Mouse (Mus musculus): ENCODE results near the gene Cdsn. TPM values are rescaled to one million over a fixed set of nuclear protein-coding genes. Genes with fewer than 3 reads are reported as not detected.

The Cdsn gene
- polyA plus RNA-seq, 1 experiment from 2014 or later = 106 TPM

- ATAC-seq (ENCODE audit: low FRiP score, low TSS enrichment) = no peak
- Histone ChIP-seq H3K4me3 (ENCODE audit: low read depth, low read length) (no peak overlapping the region), H3K27ac (replicated peaks) (no peak overlapping the region), H3K4me2 (replicated peaks; ENCODE audit: low read depth) (no peak overlapping the region), H3K36me3 (ENCODE audit: control insufficient read depth, insufficient read depth, low read length) (no peaks in the 10 kb centered on the region), H3K4me1 (replicated peaks; ENCODE audit: control insufficient read depth, insufficient read depth) (no peaks in the 10 kb centered on the region), H3K9me3 (ENCODE audit: control insufficient read depth, low read length) (no peaks in the 10 kb centered on the region), H3K9ac (ENCODE audit: low read length) (no peak overlapping the region), H3K27me3 (ENCODE audit: control insufficient read depth, insufficient read depth, low read length) (no peaks in the 10 kb centered on the region)
- TF ChIP-seq EP300 (optimal IDR thresholded peaks at IDR 0.05) (no peak), CTCF (IDR thresholded peaks at IDR 0.05; ENCODE audit: low read depth) (no peak)
- no peak for DNase-seq (ENCODE audit: low spot score)
- WGBS = 51% methylated on average over 10 of the region's 10 CpGs
Observed at GRCm38 (mm10) chr17:35539540-35539939, 12.4 kb upstream of the Cdsn start.

DNA sequence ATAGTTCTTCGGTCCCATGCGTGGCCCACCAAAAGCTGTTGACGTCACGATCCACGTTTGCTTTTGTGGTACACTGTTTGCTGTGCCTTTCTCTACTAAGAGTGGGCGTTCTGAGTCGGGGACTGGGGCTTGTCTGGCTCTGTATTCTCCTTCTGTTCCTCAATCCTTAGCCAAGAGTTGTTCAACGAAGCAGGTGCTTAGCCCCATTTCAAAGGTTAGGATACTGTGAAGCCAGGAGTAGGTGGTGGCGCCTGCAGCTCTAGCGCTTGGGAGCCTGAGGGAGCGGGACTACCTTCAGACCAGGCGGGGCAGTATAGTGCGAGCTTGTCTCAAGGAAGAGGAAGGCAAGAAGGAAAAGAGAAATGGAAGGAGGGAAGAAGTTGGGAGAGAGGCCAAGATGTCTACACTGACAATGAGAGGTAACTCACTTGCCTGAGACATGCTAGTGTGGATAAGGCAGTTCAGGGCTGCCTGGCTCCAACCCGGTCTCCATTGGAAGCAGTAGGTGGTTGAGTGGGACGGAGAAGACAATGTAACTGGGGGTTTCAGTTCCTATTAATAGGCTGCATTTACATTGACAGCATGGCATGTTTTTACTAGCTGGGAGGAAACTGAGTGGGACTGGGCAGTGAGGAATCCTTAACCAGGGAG lies 9.0 kb upstream of the Cdsn start:
- Histone ChIP-seq H3K9ac (ENCODE audit: low read length) (no peak overlapping the region), H3K27ac (replicated peaks) (0 out of 2 replicates have a peak overlapping the region, but pooled peaks have one; percentile 8), H3K9me3 (ENCODE audit: control insufficient read depth, low read length) (no peaks in the 10 kb centered on the region), H3K4me1 (replicated peaks; ENCODE audit: control insufficient read depth, insufficient read depth) (no peaks in the 10 kb centered on the region), H3K27me3 (ENCODE audit: control insufficient read depth, insufficient read depth, low read length) (no peaks in the 10 kb centered on the region), H3K36me3 (ENCODE audit: control insufficient read depth, insufficient read depth, low read length) (no peaks in the 10 kb centered on the region), H3K4me2 (replicated peaks; ENCODE audit: low read depth) (no peak overlapping the region), H3K4me3 (ENCODE audit: low read depth, low read length) (no peak overlapping the region)
- WGBS = 75% methylated on average over 15 of the region's 15 CpGs
- TF ChIP-seq CTCF (IDR thresholded peaks at IDR 0.05; ENCODE audit: low read depth) (no peak), EP300 (optimal IDR thresholded peaks at IDR 0.05) (no peak)
- no peak for ATAC-seq (ENCODE audit: low FRiP score, low TSS enrichment)
- no peak for DNase-seq (ENCODE audit: low spot score)

- ATAC-seq (ENCODE audit: low FRiP score, low TSS enrichment) (no peak), DNase-seq (ENCODE audit: low spot score) (no peak)
- 51% methylated on average over 14 of the region's 14 CpGs for WGBS
- Histone ChIP-seq H3K27me3 (ENCODE audit: control insufficient read depth, insufficient read depth, low read length) (no peaks in the 10 kb centered on the region), H3K9me3 (ENCODE audit: control insufficient read depth, low read length) (no peaks in the 10 kb centered on the region), H3K4me3 (ENCODE audit: low read depth, low read length) (no peak overlapping the region), H3K27ac (replicated peaks) (no peak overlapping the region), H3K4me1 (replicated peaks; ENCODE audit: control insufficient read depth, insufficient read depth) (no peaks in the 10 kb centered on the region), H3K36me3 (ENCODE audit: control insufficient read depth, insufficient read depth, low read length) (no peaks in the 10 kb centered on the region), H3K9ac (ENCODE audit: low read length) (no peak overlapping the region), H3K4me2 (replicated peaks; ENCODE audit: low read depth) (no peak overlapping the region)
- no peak for TF ChIP-seq EP300 (optimal IDR thresholded peaks at IDR 0.05)
- TF ChIP-seq CTCF (IDR thresholded peaks at IDR 0.05; ENCODE audit: low read depth) = no peak
Observed at GRCm38 (mm10) chr17:35543412-35543861, 8.5 kb upstream of the Cdsn start.

DNA sequence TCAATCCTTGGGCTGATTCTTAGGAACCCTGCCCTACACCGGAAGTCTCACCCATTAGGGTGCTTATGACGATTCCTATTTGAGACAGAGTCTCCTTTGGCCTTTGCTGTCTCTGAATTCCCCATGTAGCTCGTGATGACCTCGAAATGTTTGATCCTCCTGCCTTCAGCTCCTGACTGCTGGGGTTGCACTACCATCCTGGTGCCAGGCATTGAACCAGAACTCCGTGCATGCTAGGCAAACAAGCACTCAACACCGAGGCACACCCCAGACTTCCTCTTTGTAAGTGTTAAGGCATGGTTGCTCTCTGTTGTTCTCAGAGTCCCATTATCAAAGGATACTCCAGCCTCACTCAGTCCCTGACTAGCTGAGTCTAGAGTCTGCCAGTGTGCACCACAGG lies 7.9 kb upstream of the Cdsn start:
- Histone ChIP-seq H3K4me1 (replicated peaks; ENCODE audit: control insufficient read depth, insufficient read depth) (no peaks in the 10 kb centered on the region), H3K36me3 (ENCODE audit: control insufficient read depth, insufficient read depth, low read length) (no peaks in the 10 kb centered on the region), H3K4me3 (ENCODE audit: low read depth, low read length) (no peak overlapping the region), H3K4me2 (replicated peaks; ENCODE audit: low read depth) (no peak overlapping the region), H3K27ac (replicated peaks) (no peak overlapping the region), H3K9me3 (ENCODE audit: control insufficient read depth, low read length) (no peaks in the 10 kb centered on the region), H3K27me3 (ENCODE audit: control insufficient read depth, insufficient read depth, low read length) (no peaks in the 10 kb centered on the region), H3K9ac (ENCODE audit: low read length) (no peak overlapping the region)
- DNase-seq (ENCODE audit: low spot score) = no peak
- TF ChIP-seq CTCF (IDR thresholded peaks at IDR 0.05; ENCODE audit: low read depth) (no peak), EP300 (optimal IDR thresholded peaks at IDR 0.05) (no peak)
- 61% methylated on average over 6 of the region's 6 CpGs for WGBS
- ATAC-seq (ENCODE audit: low FRiP score, low TSS enrichment) = no peak

- peak; percentile 58 for DNase-seq (ENCODE audit: low spot score)
- Histone ChIP-seq H3K4me2 (replicated peaks; ENCODE audit: low read depth) (no peak overlapping the region), H3K36me3 (ENCODE audit: control insufficient read depth, insufficient read depth, low read length) (no peaks in the 10 kb centered on the region), H3K9me3 (ENCODE audit: control insufficient read depth, low read length) (no peaks in the 10 kb centered on the region), H3K4me3 (ENCODE audit: low read depth, low read length) (no peak overlapping the region), H3K4me1 (replicated peaks; ENCODE audit: control insufficient read depth, insufficient read depth) (no peaks in the 10 kb centered on the region), H3K9ac (ENCODE audit: low read length) (no peak overlapping the region), H3K27me3 (ENCODE audit: control insufficient read depth, insufficient read depth, low read length) (no peaks in the 10 kb centered on the region), H3K27ac (replicated peaks) (no peak overlapping the region)
- WGBS = 34% methylated on average over 6 of the region's 6 CpGs
- ATAC-seq (ENCODE audit: low FRiP score, low TSS enrichment) = 0 out of 2 replicates have a peak, but pooled peaks have one; percentile 27
- no peak for TF ChIP-seq EP300 (optimal IDR thresholded peaks at IDR 0.05)
- TF ChIP-seq CTCF (IDR thresholded peaks at IDR 0.05; ENCODE audit: low read depth) = peak; percentile 87
Observed at GRCm38 (mm10) chr17:35544680-35545079, 7.2 kb upstream of the Cdsn start.

DNA sequence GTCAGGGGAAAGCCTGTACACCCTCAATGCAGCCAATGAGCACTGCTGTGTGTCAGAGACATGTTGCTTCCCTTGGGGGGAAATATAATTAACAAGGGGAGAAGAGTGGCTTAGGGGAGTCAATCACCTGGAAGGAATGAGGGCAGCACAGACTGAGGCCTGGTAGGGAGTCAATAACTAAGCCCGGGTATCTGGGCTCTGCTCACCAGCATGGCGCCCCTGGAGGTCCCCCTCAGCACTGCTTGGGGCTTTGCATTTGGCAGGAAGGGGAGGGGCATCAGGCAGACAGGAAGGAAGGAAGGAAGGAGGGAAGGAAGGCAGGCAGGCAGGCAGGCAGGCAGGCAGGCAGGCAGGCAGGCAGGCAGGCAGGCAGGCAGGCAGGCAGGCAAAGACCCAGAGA lies 4.5 kb upstream of the Cdsn start:
- DNase-seq (ENCODE audit: low spot score) (no peak), ATAC-seq (ENCODE audit: low FRiP score, low TSS enrichment) (no peak)
- TF ChIP-seq CTCF (IDR thresholded peaks at IDR 0.05; ENCODE audit: low read depth) = 0 out of 2 replicates have a peak, but pooled peaks have one; percentile 10
- no peak for TF ChIP-seq EP300 (optimal IDR thresholded peaks at IDR 0.05)
- Histone ChIP-seq H3K9me3 (ENCODE audit: control insufficient read depth, low read length) (no peaks in the 10 kb centered on the region), H3K4me3 (ENCODE audit: low read depth, low read length) (no peak overlapping the region), H3K36me3 (ENCODE audit: control insufficient read depth, insufficient read depth, low read length) (no peaks in the 10 kb centered on the region), H3K4me2 (replicated peaks; ENCODE audit: low read depth) (no peak overlapping the region), H3K4me1 (replicated peaks; ENCODE audit: control insufficient read depth, insufficient read depth) (no peaks in the 10 kb centered on the region), H3K27ac (replicated peaks) (no peak overlapping the region), H3K27me3 (ENCODE audit: control insufficient read depth, insufficient read depth, low read length) (no peaks in the 10 kb centered on the region), H3K9ac (ENCODE audit: low read length) (no peak overlapping the region)
- 67% methylated on average over 1 of the region's 2 CpGs for WGBS
